Mouse (Mus musculus): ENCODE data around the gene Dnah11.

- TF ChIP-seq CTCF (conservative IDR thresholded peaks at IDR 0.05; ENCODE audit: low read length) (no peak), POU5F1 (IDR thresholded peaks at IDR 0.05; ENCODE audit: borderline replicate concordance, low read length) (no peak)
Observed at GRCm38 (mm10) chr12:117862655-117863054, 336.2 kb downstream of the Dnah11 start.

Measured in E14TG2a.4 (cell line).